24 mouse cellular contexts compared by ENCODE assay signal in genomic region chr3:107295672-107296360, GRCm38 (mm10). TPM values are rescaled to one million over a fixed set of nuclear protein-coding genes. Genes with fewer than 3 reads are reported as not detected.
"Had no signal": no experiment of that assay in that cellular context is flagged by ENCODE, and none has a peak within 500 bp of the region (broad histone marks: within the 10 kb centered on the region; RNA-seq: fewer than 3 reads in every experiment).

No protein-coding gene starts in this region.

- DNase-seq: lung, adult 18-20 months; lung, embryonic 14.5 days; lung, postnatal 10 days; lung, postnatal 4 days; midbrain, embryonic 14.5 days; retina, postnatal 1 day; right cerebral cortex, adult 18-20 months; right cerebral cortex, postnatal 25 days; right cerebral cortex, postnatal 4 days; spleen, adult 18-20 months; thymus, adult 18-20 months; thymus, postnatal 14 days; thymus, postnatal 36 days had no signal

- H3K4me1 ChIP-seq: midbrain, embryonic 12.5 days; neural tube, embryonic 13.5 days; neural tube, embryonic 15.5 days had no signal

- H3K4me2 ChIP-seq: lung, embryonic 14.5 days; midbrain, embryonic 12.5 days; neural tube, embryonic 13.5 days; neural tube, embryonic 15.5 days had no signal

- ATAC-seq: midbrain, embryonic 16.5 days had no signal

- H3K36me3 ChIP-seq: midbrain, embryonic 12.5 days; neural tube, embryonic 13.5 days; neural tube, embryonic 15.5 days had no signal

- H3K27ac ChIP-seq: midbrain, embryonic 12.5 days; neural tube, embryonic 13.5 days; neural tube, embryonic 15.5 days had no signal

- H3K9ac ChIP-seq: lung, embryonic 14.5 days; midbrain, embryonic 12.5 days; neural tube, embryonic 13.5 days; neural tube, embryonic 15.5 days had no signal

- H3K27me3 ChIP-seq: midbrain, embryonic 12.5 days; neural tube, embryonic 13.5 days; neural tube, embryonic 15.5 days had no signal

- H3K4me3 ChIP-seq: midbrain, embryonic 12.5 days; myocyte; neural tube, embryonic 13.5 days; neural tube, embryonic 15.5 days had no signal

- H3K9me3 ChIP-seq: midbrain, embryonic 12.5 days; neural tube, embryonic 13.5 days; neural tube, embryonic 15.5 days had no signal

RNA-seq across cellular contexts. Expression of gene Slc16a4, which starts 4.8 kb away (rescaled TPM):
- total RNA-seq: megakaryocyte-erythroid progenitor cell, adult 5-6 weeks had no signal
- polyA plus RNA-seq: small intestine, adult 2 months had no signal

RNA-seq across cellular contexts. Expression of gene Prok1, which starts 56.3 kb away (rescaled TPM):
- total RNA-seq: megakaryocyte, adult 5-6 weeks; megakaryocyte-erythroid progenitor cell, adult 5-6 weeks had no signal
- polyA plus RNA-seq: lung, embryonic 16.5 days; midbrain, embryonic 12.5 days; neural tube, embryonic 11.5 days; neural tube, embryonic 13.5 days; small intestine, adult 2 months; stomach, embryonic 14.5 days had no signal
